Mouse (Mus musculus): Measurements from ENCODE around the gene Rbm6. TPM values are rescaled to one million over a fixed set of nuclear protein-coding genes. Genes with fewer than 3 reads are reported as not detected.

Gene Rbm6
- polyA plus RNA-seq, 1 experiment from 2014 or later, result 119 TPM

GRCm38 (mm10) chr9:107890260-107890659 is 17.2 kb upstream of the Rbm6 start:
- Histone ChIP-seq H3K36me3 (ENCODE audit: control insufficient read depth, insufficient read depth, low read length) (no peaks in the 10 kb centered on the region), H3K4me2 (ENCODE audit: low read depth, low read length, severe bottlenecking) (no peak overlapping the region), H3K27me3 (ENCODE audit: control insufficient read depth, insufficient read depth, low read length) (peaks cover 2% of the 10 kb centered on the region), H3K9me3 (ENCODE audit: control insufficient read depth, low read length) (no peaks in the 10 kb centered on the region), H3K27ac (ENCODE audit: low read depth, low read length) (no peak overlapping the region), H3K9ac (ENCODE audit: low read length) (no peak overlapping the region), H3K4me3 (ENCODE audit: low read depth, low read length) (no peak overlapping the region), H3K4me1 (replicated peaks; ENCODE audit: control insufficient read depth, insufficient read depth, low read length) (no peaks in the 10 kb centered on the region; the same call in 1 of the 2 replicates)
- ATAC-seq (replicated peaks; ENCODE audit: low FRiP score) (no peak), DNase-seq (ENCODE audit: low spot score) (no peak)
- 91% methylated on average over 6 of the region's 6 CpGs for WGBS

DNA sequence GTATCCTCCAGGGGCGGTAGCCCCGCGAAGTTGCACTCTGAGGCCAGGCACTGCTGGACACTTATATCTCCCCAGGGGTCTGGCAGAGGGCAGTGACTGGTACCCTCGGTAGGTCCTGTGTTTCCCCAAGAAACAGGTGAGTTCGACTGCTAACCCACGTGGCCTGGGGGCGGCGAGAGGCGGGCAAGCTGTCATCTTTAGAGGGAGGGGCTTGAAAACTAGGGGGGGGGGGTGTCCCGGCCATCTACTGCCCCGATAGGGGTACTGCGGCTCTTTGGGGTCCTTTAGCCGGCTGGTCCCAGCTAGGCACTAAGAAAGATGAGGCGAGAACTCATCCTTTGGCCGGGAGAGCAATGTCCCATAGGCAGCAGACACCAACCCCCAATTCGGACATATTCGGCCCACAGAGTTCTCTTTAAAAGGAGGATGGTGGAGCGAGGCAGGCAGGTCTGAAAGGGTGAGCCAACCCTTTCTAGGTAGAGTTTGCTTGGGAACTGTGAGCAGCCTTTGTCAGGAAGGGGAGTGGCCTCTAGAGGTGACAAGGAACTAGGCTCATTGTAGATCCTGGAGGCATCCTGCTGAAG is 15.3 kb upstream of the Rbm6 start:
- Histone ChIP-seq H3K4me1 (replicated peaks; ENCODE audit: control insufficient read depth, insufficient read depth, low read length) (no peaks in the 10 kb centered on the region; the same call in 1 of the 2 replicates), H3K36me3 (ENCODE audit: control insufficient read depth, insufficient read depth, low read length) (no peaks in the 10 kb centered on the region), H3K27ac (ENCODE audit: low read depth, low read length) (no peak overlapping the region), H3K27me3 (ENCODE audit: control insufficient read depth, insufficient read depth, low read length) (peaks cover 2% of the 10 kb centered on the region), H3K9ac (ENCODE audit: low read length) (peak overlapping the region; percentile 75), H3K9me3 (ENCODE audit: control insufficient read depth, low read length) (no peaks in the 10 kb centered on the region), H3K4me3 (ENCODE audit: low read depth, low read length) (peak overlapping the region; percentile 70), H3K4me2 (ENCODE audit: low read depth, low read length, severe bottlenecking) (peak overlapping the region; percentile 90)
- peak; percentile 55 for ATAC-seq (replicated peaks; ENCODE audit: low FRiP score)
- 0% methylated on average over 18 of the region's 18 CpGs for WGBS
- peak; percentile 74 for DNase-seq (ENCODE audit: low spot score)

DNA sequence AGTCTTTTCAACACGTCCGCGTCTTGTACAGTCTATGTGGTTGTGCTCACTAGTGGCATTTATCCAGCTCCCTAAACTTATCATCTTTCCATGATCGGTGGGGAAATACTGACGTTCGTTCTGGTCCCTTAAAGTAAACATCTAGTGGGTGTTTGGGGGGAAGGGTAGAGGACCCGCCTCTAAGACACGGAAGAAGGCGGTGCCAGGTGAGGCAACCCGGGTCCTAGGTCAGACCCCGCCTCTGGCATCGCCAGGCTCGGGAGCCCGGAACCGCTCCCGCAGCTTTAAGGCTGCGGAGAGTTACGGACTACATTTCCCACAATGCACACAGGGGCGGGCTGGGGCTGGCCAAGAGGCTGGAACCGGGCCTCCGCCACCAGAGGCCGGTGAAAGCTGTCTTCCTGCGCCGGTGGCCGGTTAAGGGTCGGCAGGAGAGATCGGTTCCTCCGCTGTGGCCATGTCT is 14.8 kb upstream of the Rbm6 start, which contains the start of gene Mon1a:
TSS of gene Mon1a (plus strand) at position 348 of the 463 bp plus-strand sequence.
- Histone ChIP-seq H3K36me3 (ENCODE audit: control insufficient read depth, insufficient read depth, low read length) (no peaks in the 10 kb centered on the region), H3K4me3 (ENCODE audit: low read depth, low read length) (peak within 1 kb of the TSS; percentile 70), H3K27me3 (ENCODE audit: control insufficient read depth, insufficient read depth, low read length) (peaks cover 2% of the 10 kb centered on the region), H3K4me1 (replicated peaks; ENCODE audit: control insufficient read depth, insufficient read depth, low read length) (no peaks in the 10 kb centered on the region; the same call in 1 of the 2 replicates), H3K9me3 (ENCODE audit: control insufficient read depth, low read length) (no peaks in the 10 kb centered on the region), H3K9ac (ENCODE audit: low read length) (peak within 1 kb of the TSS; percentile 75), H3K27ac (ENCODE audit: low read depth, low read length) (no peak within 1 kb of the TSS), H3K4me2 (ENCODE audit: low read depth, low read length, severe bottlenecking) (peak within 1 kb of the TSS; percentile 90)
- DNase-seq (ENCODE audit: low spot score), result peak; percentile 87
- WGBS, result under 1% methylated on average over 28 of the region's 28 CpGs
- ATAC-seq (replicated peaks; ENCODE audit: low FRiP score), result peak; percentile 96

GRCm38 (mm10) chr9:107880411-107880810 is 7.4 kb upstream of the Rbm6 start:
- no peaks in the 10 kb centered on the region for H3K27me3 ChIP-seq (ENCODE audit: control insufficient read depth, insufficient read depth, low read length)
- DNase-seq (ENCODE audit: low spot score) (no peak), ATAC-seq (replicated peaks; ENCODE audit: low FRiP score) (no peak)
- 78% methylated on average over 4 of the region's 4 CpGs for WGBS
- no peaks in the 10 kb centered on the region for H3K36me3 ChIP-seq (ENCODE audit: control insufficient read depth, insufficient read depth, low read length)
- no peak overlapping the region for H3K4me2 ChIP-seq (ENCODE audit: low read depth, low read length, severe bottlenecking)
- H3K4me3 ChIP-seq (ENCODE audit: low read depth, low read length), result no peak overlapping the region
- H3K9me3 ChIP-seq (ENCODE audit: control insufficient read depth, low read length), result no peaks in the 10 kb centered on the region
- no peak overlapping the region for H3K9ac ChIP-seq (ENCODE audit: low read length)
- no peaks in the 10 kb centered on the region for H3K4me1 ChIP-seq (replicated peaks; ENCODE audit: control insufficient read depth, insufficient read depth, low read length)
- H3K27ac ChIP-seq (ENCODE audit: low read depth, low read length), result no peak overlapping the region

- whole genome bisulfite sequencing, result under 1% methylated on average over 79 of the region's 80 CpGs
- peak overlapping the region; percentile 98 for H3K9ac ChIP-seq (ENCODE audit: low read length)
- peak; percentile 95 for DNase-seq (ENCODE audit: low spot score)
- H3K4me1 ChIP-seq (replicated peaks; ENCODE audit: control insufficient read depth, insufficient read depth, low read length), result peaks cover 4% of the 10 kb centered on the region; the same call in 1 of the 2 replicates
- peak; percentile 99 for ATAC-seq (replicated peaks; ENCODE audit: low FRiP score)
- H3K27me3 ChIP-seq (ENCODE audit: control insufficient read depth, insufficient read depth, low read length), result no peaks in the 10 kb centered on the region
- peak overlapping the region; percentile 77 for H3K4me2 ChIP-seq (ENCODE audit: low read depth, low read length, severe bottlenecking)
- peak overlapping the region; percentile 97 for H3K4me3 ChIP-seq (ENCODE audit: low read depth, low read length)
- peak overlapping the region; percentile 94 for H3K27ac ChIP-seq (ENCODE audit: low read depth, low read length)
- no peaks in the 10 kb centered on the region for H3K36me3 ChIP-seq (ENCODE audit: control insufficient read depth, insufficient read depth, low read length)
- H3K9me3 ChIP-seq (ENCODE audit: control insufficient read depth, low read length), result no peaks in the 10 kb centered on the region
Measured at GRCm38 (mm10) chr9:107872350-107873098, 513 bp downstream of the Rbm6 start.

- ATAC-seq (replicated peaks; ENCODE audit: low FRiP score), result no peak
Measured at GRCm38 (mm10) chr9:107866081-107866480, 7.0 kb downstream of the Rbm6 start.

GRCm38 (mm10) chr9:107864493-107864892 is 8.5 kb downstream of the Rbm6 start:
- H3K36me3 ChIP-seq (ENCODE audit: control insufficient read depth, insufficient read depth, low read length), result no peaks in the 10 kb centered on the region; the same call in 1 of the 2 replicates

More at GRCm38 (mm10) chr9:107866081-107866480, 7.0 kb downstream of the Rbm6 start:
- no peaks in the 10 kb centered on the region for H3K9me3 ChIP-seq (ENCODE audit: control insufficient read depth, low read length)
- WGBS, result 97% methylated on average over 2 of the region's 2 CpGs
- no peak overlapping the region for H3K27ac ChIP-seq (ENCODE audit: low read depth, low read length)
- no peak overlapping the region for H3K4me2 ChIP-seq (ENCODE audit: low read depth, low read length, severe bottlenecking)
- no peaks in the 10 kb centered on the region for H3K36me3 ChIP-seq (ENCODE audit: control insufficient read depth, insufficient read depth, low read length)
- no peak overlapping the region for H3K9ac ChIP-seq (ENCODE audit: low read length)
- no peak for DNase-seq (ENCODE audit: low spot score)
- H3K27me3 ChIP-seq (ENCODE audit: control insufficient read depth, insufficient read depth, low read length), result no peaks in the 10 kb centered on the region
- no peaks in the 10 kb centered on the region for H3K4me1 ChIP-seq (replicated peaks; ENCODE audit: control insufficient read depth, insufficient read depth, low read length)
- no peak overlapping the region for H3K4me3 ChIP-seq (ENCODE audit: low read depth, low read length)

DNA sequence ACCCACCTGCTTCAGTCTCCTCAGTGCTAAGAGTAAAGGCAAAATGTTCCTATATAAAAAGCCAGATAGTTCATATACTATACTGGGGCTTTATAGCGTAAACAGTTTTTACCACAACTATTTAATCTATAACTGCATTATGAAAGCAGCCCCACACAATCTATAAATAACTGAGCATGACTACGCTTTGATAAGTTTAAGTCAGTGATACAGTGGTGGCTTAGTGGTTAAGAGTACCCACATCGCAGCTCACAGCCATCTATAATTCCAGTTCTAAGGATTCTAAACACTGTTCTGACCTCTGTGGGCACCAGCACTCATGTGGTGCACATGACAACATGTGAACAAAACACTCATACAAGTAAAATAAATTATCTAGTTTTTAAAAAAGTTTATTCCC is 14.7 kb downstream of the Rbm6 start:
- no peak overlapping the region for H3K4me3 ChIP-seq (ENCODE audit: low read depth, low read length)
- H3K27me3 ChIP-seq (ENCODE audit: control insufficient read depth, insufficient read depth, low read length), result no peaks in the 10 kb centered on the region
- no peak overlapping the region for H3K27ac ChIP-seq (ENCODE audit: low read depth, low read length)
- no peak overlapping the region for H3K4me2 ChIP-seq (ENCODE audit: low read depth, low read length, severe bottlenecking)
- no peaks in the 10 kb centered on the region for H3K9me3 ChIP-seq (ENCODE audit: control insufficient read depth, low read length)
- DNase-seq (ENCODE audit: low spot score) (no peak), ATAC-seq (replicated peaks; ENCODE audit: low FRiP score) (no peak)
- H3K4me1 ChIP-seq (replicated peaks; ENCODE audit: control insufficient read depth, insufficient read depth, low read length), result no peaks in the 10 kb centered on the region
- H3K36me3 ChIP-seq (ENCODE audit: control insufficient read depth, insufficient read depth, low read length), result no peaks in the 10 kb centered on the region; the same call in 1 of the 2 replicates
- no peak overlapping the region for H3K9ac ChIP-seq (ENCODE audit: low read length)
- 98% methylated on average over 3 of the region's 3 CpGs for WGBS

More at GRCm38 (mm10) chr9:107864493-107864892, 8.5 kb downstream of the Rbm6 start:
- no peak overlapping the region for H3K4me3 ChIP-seq (ENCODE audit: low read depth, low read length)
- no peak overlapping the region for H3K9ac ChIP-seq (ENCODE audit: low read length)
- no peaks in the 10 kb centered on the region for H3K27me3 ChIP-seq (ENCODE audit: control insufficient read depth, insufficient read depth, low read length)
- no peaks in the 10 kb centered on the region for H3K9me3 ChIP-seq (ENCODE audit: control insufficient read depth, low read length)
- ATAC-seq (replicated peaks; ENCODE audit: low FRiP score) (no peak), DNase-seq (ENCODE audit: low spot score) (no peak)
- H3K4me1 ChIP-seq (replicated peaks; ENCODE audit: control insufficient read depth, insufficient read depth, low read length), result no peaks in the 10 kb centered on the region
- no peak overlapping the region for H3K27ac ChIP-seq (ENCODE audit: low read depth, low read length)
- WGBS, result 80% methylated on average over 1 of the region's 1 CpGs
- no peak overlapping the region for H3K4me2 ChIP-seq (ENCODE audit: low read depth, low read length, severe bottlenecking)

Measured in forebrain, embryonic 11.5 days (tissue).